Mouse (Mus musculus) stomach, embryonic 14.5 days (tissue): Measurements from ENCODE around the gene Wnt6. TPM values are rescaled to one million over a fixed set of nuclear protein-coding genes. Genes with fewer than 3 reads are reported as not detected.
"Not testable (repeated sequence)": the region's sequence is repeated elsewhere in the genome, so short reads cannot be mapped to it uniquely, and the experiment has no call there.

ENCODE experiments used
- ATAC-seq: fragments of 200-750 bp; cut with Nextera tagmentation; 2 replicates; pipeline ENCODE4 v1.8.0; 2017; ENCODE audit warnings: low read depth, moderate TSS enrichment; ENCODE audit not compliant: insufficient number of reproducible peaks, insufficient read depth, low FRiP score
- H3K27ac ChIP-seq: fragments of 300-500 bp; sonication (generic); 2 replicates; pipeline ENCODE4 v1.5.1; 2014; ENCODE audit warnings: mild to moderate bottlenecking, low read length, moderate library complexity, mixed read lengths
- H3K27me3 ChIP-seq: fragments of 300-500 bp; sonication (generic); 2 replicates; pipeline ENCODE4 v1.6.1; 2014; ENCODE audit warnings: low read length, control low read depth, mixed read lengths; ENCODE audit not compliant: control insufficient read depth, insufficient read depth
- H3K36me3 ChIP-seq: fragments of 300-500 bp; sonication (generic); 2 replicates; pipeline ENCODE4 v1.6.1; 2014; ENCODE audit warnings: mild to moderate bottlenecking, control low read depth, low read length, moderate library complexity, mixed read lengths; ENCODE audit not compliant: control insufficient read depth, insufficient read depth
- H3K4me1 ChIP-seq: fragments of 300-500 bp; sonication (generic); 2 replicates; pipeline ENCODE4 v1.6.1; 2014; ENCODE audit warnings: low read length, control low read depth, mixed read lengths; ENCODE audit not compliant: control insufficient read depth, insufficient read depth
- H3K4me2 ChIP-seq: fragments of 300-500 bp; sonication (generic); replicated peaks from 2 replicates; pipeline ENCODE4 v1.6.1; 2014; ENCODE audit warnings: low read depth, low read length, control low read depth
- H3K4me3 ChIP-seq: fragments of 300-500 bp; sonication (generic); 2 replicates; pipeline ENCODE4 v1.5.1; 2014; ENCODE audit warnings: low read depth, low read length, control low read depth
- H3K9ac ChIP-seq: fragments of 300-500 bp; sonication (generic); replicated peaks from 2 replicates; pipeline ENCODE4 v1.6.1; 2014; ENCODE audit warnings: low read depth, mild to moderate bottlenecking, control low read depth, low read length, moderate library complexity, mixed read lengths
- H3K9me3 ChIP-seq: fragments of 300-500 bp; sonication (generic); 2 replicates; pipeline ENCODE4 v1.6.1; 2016; ENCODE audit warnings: low read depth, low read length, control low read depth; ENCODE audit not compliant: control insufficient read depth
- WGBS: fragments of 180-500 bp; shearing (Covaris S2); extraction: QIAGEN DNeasy Blood & Tissue Kit; methylation state at CpG from one replicate; pipeline ENCODE4 v1.1.7; 2014; 5-methylcytosine and 5-hydroxymethylcytosine counted together
- polyA plus RNA-seq: library from polyadenylated mRNA; unstranded; fragments of >200 nt; fragmentation: Nextera tagmentation; extraction: Ambion mirVana; gene quantifications from 2 replicates; pipeline ENCODE4 v1.2.1, GENCODE M21; 2014

Wnt6 gene
- polyA plus RNA-seq, 1 experiment from 2014 or later, result 0.97 TPM

GRCm38 (mm10) chr1:74805843-74806242 lies 34.2 kb downstream of the Wnt6 start:
- no peak overlapping the region for H3K4me3 ChIP-seq
- H3K36me3 ChIP-seq, result no peaks in the 10 kb centered on the region
- no peaks in the 10 kb centered on the region for H3K9me3 ChIP-seq
- ATAC-seq, result no peak
- WGBS, result 24% methylated on average over 5 of the region's 5 CpGs
- peaks cover 25% of the 10 kb centered on the region; the same call in 1 of the 2 replicates for H3K4me1 ChIP-seq
- peaks cover 68% of the 10 kb centered on the region for H3K27me3 ChIP-seq
- H3K27ac ChIP-seq, result no peak overlapping the region
- no peak overlapping the region for H3K4me2 ChIP-seq
- H3K9ac ChIP-seq, result no peak overlapping the region

GRCm38 (mm10) chr1:74806360-74807311 lies 34.9 kb downstream of the Wnt6 start:
- Histone ChIP-seq H3K27ac (no peak overlapping the region), H3K27me3 (peaks cover 63% of the 10 kb centered on the region)

GRCm38 (mm10) chr1:74807551-74808071 lies 35.9 kb downstream of the Wnt6 start:
- Histone ChIP-seq H3K9me3 (no peaks in the 10 kb centered on the region), H3K4me3 (no peak overlapping the region), H3K36me3 (no peaks in the 10 kb centered on the region), H3K9ac (no peak overlapping the region), H3K4me1 (peaks cover 25% of the 10 kb centered on the region; the same call in 1 of the 2 replicates), H3K27ac (no peak overlapping the region), H3K4me2 (peak overlapping the region; percentile 28; the same call in 1 of the 2 replicates), H3K27me3 (peaks cover 53% of the 10 kb centered on the region)
- WGBS, result 5% methylated on average over 23 of the region's 23 CpGs
- ATAC-seq, result peak; percentile 24; the same call in 1 of the 2 replicates

More at GRCm38 (mm10) chr1:74806360-74807311, 34.9 kb downstream of the Wnt6 start:
- Histone ChIP-seq H3K36me3 (no peaks in the 10 kb centered on the region), H3K4me3 (peak overlapping the region; percentile 11), H3K4me2 (peak overlapping the region; percentile 38), H3K9me3 (no peaks in the 10 kb centered on the region), H3K9ac (no peak overlapping the region), H3K4me1 (peaks cover 25% of the 10 kb centered on the region; the same call in 1 of the 2 replicates)
- WGBS, result under 1% methylated on average over 35 of the region's 38 CpGs
- no peak for ATAC-seq

- no peaks in the 10 kb centered on the region for H3K9me3 ChIP-seq
- no peak overlapping the region for H3K9ac ChIP-seq
- ATAC-seq, result peak; percentile 68; the same call in 1 of the 2 replicates
- peaks cover 25% of the 10 kb centered on the region; the same call in 1 of the 2 replicates for H3K4me1 ChIP-seq
- H3K27me3 ChIP-seq, result peaks cover 49% of the 10 kb centered on the region
- H3K4me2 ChIP-seq, result peak overlapping the region; percentile 42
- no peaks in the 10 kb centered on the region for H3K36me3 ChIP-seq
- H3K27ac ChIP-seq, result no peak overlapping the region
- under 1% methylated on average over 16 of the region's 16 CpGs for WGBS
- H3K4me3 ChIP-seq, result 0 out of 2 replicates have a peak overlapping the region, but pooled peaks have one; percentile 11
Observed at GRCm38 (mm10) chr1:74808078-74808477, 36.4 kb downstream of the Wnt6 start.

GRCm38 (mm10) chr1:74809007-74809406 lies 37.3 kb downstream of the Wnt6 start:
- Histone ChIP-seq H3K4me2 (no peak overlapping the region), H3K9me3 (no peaks in the 10 kb centered on the region), H3K27me3 (peaks cover 39% of the 10 kb centered on the region), H3K27ac (no peak overlapping the region), H3K9ac (no peak overlapping the region), H3K4me1 (peaks cover 20% of the 10 kb centered on the region; the same call in 1 of the 2 replicates), H3K36me3 (no peaks in the 10 kb centered on the region), H3K4me3 (no peak overlapping the region)
- 54% methylated on average over 10 of the region's 10 CpGs for WGBS
- ATAC-seq, result no peak

GRCm38 (mm10) chr1:74814931-74815647 lies 43.4 kb downstream of the Wnt6 start:
- Histone ChIP-seq H3K4me3 (no peak overlapping the region), H3K27me3 (no peaks in the 10 kb centered on the region), H3K9me3 (no peaks in the 10 kb centered on the region), H3K4me1 (peaks cover 3% of the 10 kb centered on the region; the same call in 1 of the 2 replicates), H3K27ac (no peak overlapping the region), H3K4me2 (no peak overlapping the region), H3K9ac (no peak overlapping the region), H3K36me3 (no peaks in the 10 kb centered on the region)
- 71% methylated on average over 9 of the region's 9 CpGs for WGBS
- ATAC-seq, result no peak

GRCm38 (mm10) chr1:74815965-74816364 lies 44.3 kb downstream of the Wnt6 start:
- 82% methylated on average over 6 of the region's 6 CpGs for WGBS
- not testable (repeated sequence) for ATAC-seq, H3K4me2 ChIP-seq

GRCm38 (mm10) chr1:74816612-74817199 lies 45.0 kb downstream of the Wnt6 start:
- Histone ChIP-seq H3K4me2 (peak overlapping the region; percentile 53), H3K9me3 (no peaks in the 10 kb centered on the region), H3K9ac (peak overlapping the region; percentile 62), H3K27ac (peak overlapping the region; percentile 80), H3K4me3 (peak overlapping the region; percentile 49), H3K27me3 (no peaks in the 10 kb centered on the region), H3K4me1 (peaks cover 3% of the 10 kb centered on the region; the same call in 1 of the 2 replicates), H3K36me3 (no peaks in the 10 kb centered on the region)
- 6% methylated on average over 38 of the region's 38 CpGs for WGBS
- peak; percentile 88 for ATAC-seq

More at GRCm38 (mm10) chr1:74815965-74816364, 44.3 kb downstream of the Wnt6 start:
- not testable (repeated sequence) for H3K4me3 ChIP-seq, H3K27me3 ChIP-seq, H3K4me1 ChIP-seq, H3K27ac ChIP-seq, H3K9ac ChIP-seq, H3K36me3 ChIP-seq, H3K9me3 ChIP-seq
